Mouse (Mus musculus): Measurements from ENCODE around the gene Cpt2. TPM values are rescaled to one million over a fixed set of nuclear protein-coding genes. Genes with fewer than 3 reads are reported as not detected.

Gene Cpt2
- polyA plus RNA-seq, 1 experiment from 2014 or later, result 100 TPM

DNA sequence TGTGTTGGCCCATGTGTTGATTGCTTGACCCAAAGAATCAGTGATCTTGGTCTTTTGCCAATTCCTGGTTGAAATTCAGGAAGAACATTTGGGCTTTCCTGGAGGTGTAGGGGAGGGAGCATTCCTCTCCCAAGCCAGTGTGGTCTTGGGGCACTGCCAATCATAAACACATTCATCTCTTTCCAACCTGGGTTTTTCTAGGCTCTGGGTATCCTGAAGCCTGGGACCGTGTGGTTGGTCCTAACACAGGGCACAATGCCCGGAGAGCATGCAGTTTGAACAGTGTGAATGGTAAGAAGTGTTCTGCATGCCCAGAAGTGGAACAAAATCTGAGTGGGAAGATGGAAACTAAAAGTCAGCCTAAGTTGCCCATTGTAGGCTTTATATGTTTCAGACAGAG lies 14.7 kb upstream of the Cpt2 start:
- no peak overlapping the region for H3K4me3 ChIP-seq (ENCODE audit: low read depth, low read length)
- H3K9me3 ChIP-seq (ENCODE audit: low read length), result no peaks in the 10 kb centered on the region
- no peak for TF ChIP-seq EP300 (IDR thresholded peaks at IDR 0.05; ENCODE audit: low read depth)
- TF ChIP-seq CTCF (IDR thresholded peaks at IDR 0.05; ENCODE audit: low read depth), result no peak
- 75% methylated on average over 2 of the region's 2 CpGs for WGBS (ENCODE audit: insufficient replicate concordance)
- no peaks in the 10 kb centered on the region for H3K27me3 ChIP-seq (ENCODE audit: insufficient read depth, low read length)
- no peak overlapping the region for H3K27ac ChIP-seq (ENCODE audit: low read depth)
- DNase-seq (no peak), ATAC-seq (no peak)
- no peaks in the 10 kb centered on the region for H3K4me1 ChIP-seq (ENCODE audit: insufficient read depth)
- no peak overlapping the region for H3K9ac ChIP-seq (replicated peaks)
- no peak overlapping the region for H3K4me2 ChIP-seq (ENCODE audit: low read depth, low read length)
- no peaks in the 10 kb centered on the region for H3K36me3 ChIP-seq (replicated peaks; ENCODE audit: insufficient read depth, low read length)

DNA sequence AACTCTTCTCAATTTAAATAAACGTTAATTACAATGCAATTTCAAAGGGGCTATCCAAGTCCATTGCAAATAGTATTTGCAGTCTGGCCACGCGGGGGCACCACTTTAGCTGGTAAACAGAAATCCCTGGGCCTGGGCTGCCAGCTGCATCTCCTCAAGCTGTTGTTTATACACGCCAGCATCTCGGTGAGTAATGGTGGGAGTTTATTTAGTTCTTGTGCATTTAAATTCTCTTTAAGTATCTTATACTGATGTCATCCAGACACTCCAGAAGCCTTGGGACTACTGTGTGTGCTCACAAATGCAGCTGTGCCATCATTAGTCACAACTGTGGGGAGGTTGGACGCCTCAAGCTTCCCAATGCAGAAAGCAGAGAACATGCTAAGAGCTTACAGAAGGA lies 13.9 kb upstream of the Cpt2 start:
- no peak for TF ChIP-seq EP300 (IDR thresholded peaks at IDR 0.05; ENCODE audit: low read depth)
- peak; percentile 61 for TF ChIP-seq CTCF (IDR thresholded peaks at IDR 0.05; ENCODE audit: low read depth)
- ATAC-seq (no peak), DNase-seq (peak; percentile 59)
- Histone ChIP-seq H3K4me3 (ENCODE audit: low read depth, low read length) (no peak overlapping the region), H3K9me3 (ENCODE audit: low read length) (no peaks in the 10 kb centered on the region), H3K27ac (ENCODE audit: low read depth) (no peak overlapping the region), H3K4me2 (ENCODE audit: low read depth, low read length) (no peak overlapping the region), H3K9ac (replicated peaks) (no peak overlapping the region), H3K36me3 (replicated peaks; ENCODE audit: insufficient read depth, low read length) (no peaks in the 10 kb centered on the region), H3K4me1 (ENCODE audit: insufficient read depth) (no peaks in the 10 kb centered on the region), H3K27me3 (ENCODE audit: insufficient read depth, low read length) (no peaks in the 10 kb centered on the region)
- 22% methylated on average over 6 of the region's 6 CpGs for WGBS (ENCODE audit: insufficient replicate concordance)

- no peaks in the 10 kb centered on the region for H3K36me3 ChIP-seq (replicated peaks; ENCODE audit: insufficient read depth, low read length)
- H3K9me3 ChIP-seq (ENCODE audit: low read length), result no peaks in the 10 kb centered on the region
- no peak overlapping the region for H3K4me3 ChIP-seq (ENCODE audit: low read depth, low read length)
- H3K9ac ChIP-seq (replicated peaks), result no peak overlapping the region
- no peaks in the 10 kb centered on the region for H3K4me1 ChIP-seq (ENCODE audit: insufficient read depth)
- no peaks in the 10 kb centered on the region for H3K27me3 ChIP-seq (ENCODE audit: insufficient read depth, low read length)
- H3K4me2 ChIP-seq (ENCODE audit: low read depth, low read length), result no peak overlapping the region
- ATAC-seq, result no peak
- 36% methylated on average over 3 of the region's 3 CpGs for WGBS (ENCODE audit: insufficient replicate concordance)
- TF ChIP-seq CTCF (IDR thresholded peaks at IDR 0.05; ENCODE audit: low read depth) (no peak), EP300 (IDR thresholded peaks at IDR 0.05; ENCODE audit: low read depth) (no peak)
- no peak overlapping the region for H3K27ac ChIP-seq (ENCODE audit: low read depth)
- DNase-seq, result no peak
Observed at GRCm38 (mm10) chr4:107935254-107935653, 11.8 kb upstream of the Cpt2 start.

DNA sequence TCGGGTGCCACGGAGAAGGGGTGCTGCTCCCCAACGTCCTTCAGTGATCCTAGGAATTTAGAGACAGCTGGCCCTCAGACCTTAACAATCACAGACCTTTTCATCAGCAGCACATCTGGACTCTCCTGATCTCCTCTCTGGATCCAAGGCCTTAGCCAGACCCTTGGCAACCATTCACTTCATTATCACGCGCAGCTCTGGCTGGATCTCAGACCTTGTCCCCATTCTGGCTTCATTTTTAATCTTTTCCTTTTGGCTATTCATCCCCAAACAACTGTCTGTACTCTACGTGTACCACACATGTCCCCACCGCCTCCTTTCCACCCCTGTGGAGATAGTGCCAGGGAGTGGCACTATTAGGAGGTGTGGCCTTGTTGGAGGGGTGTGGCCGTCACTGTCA lies 9.8 kb upstream of the Cpt2 start:
- ATAC-seq (no peak), DNase-seq (no peak)
- Histone ChIP-seq H3K4me1 (ENCODE audit: insufficient read depth) (peaks cover 4% of the 10 kb centered on the region), H3K4me3 (ENCODE audit: low read depth, low read length) (no peak overlapping the region), H3K4me2 (ENCODE audit: low read depth, low read length) (no peak overlapping the region), H3K27ac (ENCODE audit: low read depth) (no peak overlapping the region), H3K36me3 (replicated peaks; ENCODE audit: insufficient read depth, low read length) (no peaks in the 10 kb centered on the region), H3K9ac (replicated peaks) (no peak overlapping the region), H3K9me3 (ENCODE audit: low read length) (no peaks in the 10 kb centered on the region), H3K27me3 (ENCODE audit: insufficient read depth, low read length) (no peaks in the 10 kb centered on the region)
- TF ChIP-seq CTCF (IDR thresholded peaks at IDR 0.05; ENCODE audit: low read depth) (no peak), EP300 (IDR thresholded peaks at IDR 0.05; ENCODE audit: low read depth) (no peak)
- WGBS (ENCODE audit: insufficient replicate concordance), result 67% methylated on average over 8 of the region's 8 CpGs

DNA sequence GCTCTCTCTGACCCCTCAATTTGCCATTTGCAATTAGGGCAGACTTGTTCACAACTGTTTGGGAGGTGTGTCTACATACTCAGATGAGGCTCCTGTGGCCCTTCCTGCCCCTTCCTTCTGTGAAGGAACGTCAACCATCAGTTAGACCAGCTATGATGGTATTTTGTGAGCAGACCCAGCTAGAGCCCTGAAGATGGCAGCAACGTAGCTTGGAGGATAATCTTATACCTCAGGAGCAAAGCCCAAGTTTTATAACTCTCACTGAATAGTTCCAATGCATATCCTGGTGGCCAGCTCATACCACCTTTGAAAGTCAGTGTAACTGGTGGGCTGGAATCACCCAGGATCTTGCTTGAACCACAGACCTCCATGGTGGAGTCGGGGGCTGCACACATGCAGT lies 8.0 kb upstream of the Cpt2 start:
- ATAC-seq (no peak), DNase-seq (no peak)
- Histone ChIP-seq H3K4me2 (ENCODE audit: low read depth, low read length) (no peak overlapping the region), H3K9me3 (ENCODE audit: low read length) (no peaks in the 10 kb centered on the region), H3K9ac (replicated peaks) (no peak overlapping the region), H3K36me3 (replicated peaks; ENCODE audit: insufficient read depth, low read length) (no peaks in the 10 kb centered on the region), H3K4me3 (ENCODE audit: low read depth, low read length) (no peak overlapping the region), H3K27ac (ENCODE audit: low read depth) (no peak overlapping the region), H3K4me1 (ENCODE audit: insufficient read depth) (peaks cover 4% of the 10 kb centered on the region), H3K27me3 (ENCODE audit: insufficient read depth, low read length) (no peaks in the 10 kb centered on the region)
- 70% methylated on average over 3 of the region's 3 CpGs for WGBS (ENCODE audit: insufficient replicate concordance)
- TF ChIP-seq CTCF (IDR thresholded peaks at IDR 0.05; ENCODE audit: low read depth) (no peak), EP300 (IDR thresholded peaks at IDR 0.05; ENCODE audit: low read depth) (no peak)

- no peaks in the 10 kb centered on the region for H3K27me3 ChIP-seq (ENCODE audit: insufficient read depth, low read length)
- no peak overlapping the region for H3K27ac ChIP-seq (ENCODE audit: low read depth)
- H3K4me1 ChIP-seq (ENCODE audit: insufficient read depth), result peaks cover 4% of the 10 kb centered on the region
- no peaks in the 10 kb centered on the region for H3K9me3 ChIP-seq (ENCODE audit: low read length)
- TF ChIP-seq CTCF (IDR thresholded peaks at IDR 0.05; ENCODE audit: low read depth) (no peak), EP300 (IDR thresholded peaks at IDR 0.05; ENCODE audit: low read depth) (no peak)
- DNase-seq (no peak), ATAC-seq (no peak)
- H3K9ac ChIP-seq (replicated peaks), result no peak overlapping the region
- no peak overlapping the region for H3K4me3 ChIP-seq (ENCODE audit: low read depth, low read length)
- no peak overlapping the region for H3K4me2 ChIP-seq (ENCODE audit: low read depth, low read length)
- WGBS (ENCODE audit: insufficient replicate concordance), result 82% methylated on average over 2 of the region's 2 CpGs
- H3K36me3 ChIP-seq (replicated peaks; ENCODE audit: insufficient read depth, low read length), result no peaks in the 10 kb centered on the region
Observed at GRCm38 (mm10) chr4:107928726-107929125, 5.3 kb upstream of the Cpt2 start.

- DNase-seq, result no peak
- TF ChIP-seq CTCF (IDR thresholded peaks at IDR 0.05; ENCODE audit: low read depth) (no peak), EP300 (IDR thresholded peaks at IDR 0.05; ENCODE audit: low read depth) (peak; percentile 28; the same call in 1 of the 2 replicates)
- H3K9me3 ChIP-seq (ENCODE audit: low read length), result no peaks in the 10 kb centered on the region
- H3K4me1 ChIP-seq (ENCODE audit: insufficient read depth), result peaks cover 4% of the 10 kb centered on the region
- no peak overlapping the region for H3K4me2 ChIP-seq (ENCODE audit: low read depth, low read length)
- 59% methylated on average over 2 of the region's 2 CpGs for WGBS (ENCODE audit: insufficient replicate concordance)
- no peak for ATAC-seq
- no peak overlapping the region for H3K4me3 ChIP-seq (ENCODE audit: low read depth, low read length)
- H3K36me3 ChIP-seq (replicated peaks; ENCODE audit: insufficient read depth, low read length), result no peaks in the 10 kb centered on the region
- H3K9ac ChIP-seq (replicated peaks), result no peak overlapping the region
- no peak overlapping the region for H3K27ac ChIP-seq (ENCODE audit: low read depth)
- no peaks in the 10 kb centered on the region for H3K27me3 ChIP-seq (ENCODE audit: insufficient read depth, low read length)
Observed at GRCm38 (mm10) chr4:107928269-107928668, 4.9 kb upstream of the Cpt2 start.
